Mouse (Mus musculus) thymus, postnatal 14 days (tissue): Measurements from ENCODE around the gene Zeb2.
A peak's percentile ranks its signal among the peaks of the same experiment; 100 is the strongest.
"Not testable (repeated sequence)": the region's sequence is repeated elsewhere in the genome, so short reads cannot be mapped to it uniquely, and the experiment has no call there.

Experiments
- DNase-seq: peaks from one replicate; pipeline ENCODE4 v3.0.0; 2021

Gene Zeb2

DNA sequence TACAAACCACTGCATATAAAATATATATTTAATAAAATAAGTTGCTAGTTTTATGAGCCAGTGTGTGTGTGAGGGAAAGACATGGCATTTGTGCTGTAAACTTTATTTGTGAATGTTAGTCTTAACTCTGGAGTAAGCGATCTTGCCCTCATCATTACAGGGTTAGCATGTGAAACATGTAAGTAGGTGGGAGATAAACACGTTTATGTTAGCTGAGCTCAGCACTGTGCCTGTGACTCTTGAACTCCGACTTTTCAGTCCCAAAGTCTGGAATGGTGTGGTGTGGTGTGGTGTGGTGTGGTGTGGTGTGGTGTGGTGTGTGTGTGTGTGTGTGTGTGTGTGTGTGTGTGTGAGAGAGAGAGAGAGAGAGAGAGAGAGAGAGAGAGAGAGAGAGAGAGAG lies 5.6 kb downstream of the Zeb2 start:
- not testable (repeated sequence) for DNase-seq

DNA sequence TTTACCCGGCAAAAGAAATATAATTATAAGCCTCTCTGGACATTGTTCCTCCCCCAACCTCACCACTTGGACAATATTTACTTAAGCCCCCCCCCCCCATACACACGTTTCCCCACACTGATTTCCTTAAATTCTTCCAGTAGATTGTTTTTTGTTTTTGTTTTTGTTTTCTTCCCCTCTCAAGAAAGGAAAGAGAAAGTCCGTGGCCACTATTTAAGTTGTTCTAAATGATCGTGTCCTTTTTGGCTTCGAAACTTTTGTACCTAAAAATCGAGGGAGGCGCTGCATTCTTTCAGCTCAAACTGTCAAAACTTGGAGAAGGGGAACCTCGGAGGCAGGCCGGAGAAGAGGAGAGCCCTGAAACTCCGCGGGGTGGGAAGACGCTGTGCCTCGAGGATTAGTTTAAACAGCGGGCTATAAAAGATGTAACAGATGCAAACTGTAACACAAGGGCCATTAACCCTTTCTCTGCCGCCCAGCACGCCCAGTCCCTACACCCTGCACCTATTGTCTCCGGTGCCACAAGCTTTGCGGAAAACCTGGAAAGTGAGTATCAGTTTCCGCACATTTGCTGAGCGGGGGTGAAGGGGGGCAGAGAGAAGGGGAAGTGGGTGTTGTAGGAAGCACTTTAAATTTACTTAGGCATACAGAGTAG lies 6.3 kb downstream of the Zeb2 start:
- DNase-seq, result peak; percentile 29

DNA sequence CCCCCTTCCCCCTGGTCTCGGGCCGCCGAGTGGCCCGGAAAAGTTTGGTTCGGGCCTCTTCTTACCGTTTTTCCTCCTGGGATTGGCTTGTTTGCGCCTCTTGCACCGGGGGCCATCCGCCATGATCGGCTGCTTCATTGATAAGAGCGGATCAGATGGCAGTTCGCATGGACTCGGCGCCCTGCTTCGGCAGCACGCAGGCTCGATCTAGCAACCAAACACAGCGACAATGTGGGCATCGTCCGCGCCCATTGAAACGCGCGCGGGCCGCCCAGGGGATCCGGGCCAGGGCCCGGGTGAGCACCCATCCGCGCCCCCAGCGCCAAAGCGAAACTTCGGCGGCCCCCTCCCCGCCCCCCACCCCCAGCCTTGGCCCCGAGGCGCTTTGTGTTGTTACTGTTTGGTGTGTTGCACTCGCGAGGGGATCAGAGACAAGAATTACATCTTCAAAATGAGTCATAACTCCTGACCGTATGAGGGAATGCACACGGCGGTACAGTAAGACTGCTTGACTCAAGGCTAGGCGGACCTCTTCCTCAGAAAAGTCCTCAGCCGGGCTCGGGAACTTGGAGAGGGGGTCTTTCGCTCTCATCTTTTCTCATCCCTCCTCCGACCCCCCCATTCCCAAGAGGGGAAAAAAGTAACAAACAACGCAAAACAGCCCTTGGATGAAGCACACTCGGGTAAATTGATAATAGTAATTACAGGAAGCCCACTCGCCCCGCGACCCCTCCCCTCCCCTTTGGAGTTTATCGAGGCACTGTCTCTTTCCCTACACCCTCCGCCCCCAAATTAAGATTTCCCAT lies 7.0 kb downstream of the Zeb2 start:
- peak; percentile 45 for DNase-seq

- DNase-seq, result peak; percentile 25
These were observed 7.8 kb downstream of the Zeb2 start for GRCm38 (mm10) chr2:45109161-45109950.

- DNase-seq, result peak; percentile 30
These were observed 8.6 kb downstream of the Zeb2 start for GRCm38 (mm10) chr2:45108521-45109091.

GRCm38 (mm10) chr2:45107555-45107954 lies 9.6 kb downstream of the Zeb2 start:
- no peak for DNase-seq

GRCm38 (mm10) chr2:45105922-45106851 lies 11.0 kb downstream of the Zeb2 start:
- DNase-seq, result no peak

DNA sequence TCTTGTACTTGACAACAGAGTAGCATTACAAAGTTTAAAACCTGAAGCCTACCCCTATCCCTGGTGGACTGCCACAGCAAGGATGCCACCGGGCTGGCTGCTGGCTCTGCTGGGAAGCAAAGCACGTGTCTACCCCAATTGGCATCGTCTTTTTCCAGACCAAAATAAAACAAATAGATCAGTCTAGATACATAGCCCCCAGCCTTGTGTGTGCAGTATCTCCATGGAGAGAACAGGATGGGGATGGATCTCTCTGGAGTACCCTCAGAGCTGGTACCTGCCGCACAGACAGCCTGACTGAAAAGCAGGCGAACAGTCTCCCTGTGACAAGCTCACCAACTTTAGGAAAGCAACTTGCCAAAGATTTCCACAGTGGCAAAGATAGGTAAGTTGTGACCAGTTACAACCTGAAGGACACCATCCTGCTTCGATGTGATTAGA lies 11.9 kb downstream of the Zeb2 start:
- DNase-seq, result no peak

- DNase-seq, result no peak
These were observed 12.6 kb downstream of the Zeb2 start for GRCm38 (mm10) chr2:45104511-45105055.

GRCm38 (mm10) chr2:45104066-45104465 lies 13.1 kb downstream of the Zeb2 start:
- no peak for DNase-seq

- DNase-seq, result no peak
These were observed 13.9 kb downstream of the Zeb2 start for GRCm38 (mm10) chr2:45103021-45103983.

DNA sequence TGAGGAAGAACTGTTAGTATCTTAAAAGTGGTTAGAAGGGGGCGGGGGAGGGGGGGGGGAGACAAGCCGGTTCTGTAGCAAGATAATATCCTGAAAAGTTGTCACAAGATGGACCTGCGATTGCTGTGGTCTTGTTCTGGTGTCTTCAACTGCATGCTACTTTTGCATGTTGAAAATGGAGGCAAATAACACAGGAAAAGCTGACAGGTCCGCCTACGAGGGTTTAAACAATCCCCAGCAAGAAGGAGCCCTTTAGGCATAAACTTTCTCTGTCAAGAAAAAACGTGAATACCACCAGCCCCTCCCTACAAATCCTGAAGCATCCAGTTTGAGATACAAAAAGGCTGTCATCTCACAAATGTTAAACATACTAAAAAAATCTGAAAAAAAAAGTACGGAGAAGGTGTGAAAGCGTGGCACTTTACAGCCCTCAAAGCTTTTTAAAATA lies 15.0 kb downstream of the Zeb2 start:
- no peak for DNase-seq

DNA sequence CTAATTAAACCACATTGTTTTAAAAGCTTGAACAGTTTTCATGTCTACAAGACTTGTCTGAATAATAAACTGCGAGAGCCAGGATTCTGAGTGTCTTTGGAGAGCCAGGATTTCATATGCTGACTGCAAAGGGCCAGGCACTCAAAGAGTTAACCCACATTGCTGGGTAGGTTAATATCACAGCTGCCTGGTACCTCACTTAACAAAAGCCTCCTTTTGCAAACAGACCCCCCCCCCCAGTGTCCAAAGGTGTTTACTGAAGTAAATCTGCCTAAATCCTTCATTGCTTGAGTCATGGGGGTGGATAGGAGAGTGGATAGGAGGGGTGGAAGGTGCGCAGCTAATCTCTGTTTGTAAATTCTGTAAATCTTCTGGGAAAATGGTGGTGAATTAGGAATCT lies 15.6 kb downstream of the Zeb2 start:
- DNase-seq, result no peak

- DNase-seq, result no peak
These were observed 16.2 kb downstream of the Zeb2 start for GRCm38 (mm10) chr2:45101040-45101439.

- no peak for DNase-seq
These were observed 16.6 kb downstream of the Zeb2 start for GRCm38 (mm10) chr2:45100628-45101027.

GRCm38 (mm10) chr2:45100017-45100416 lies 17.2 kb downstream of the Zeb2 start:
- no peak for DNase-seq

DNA sequence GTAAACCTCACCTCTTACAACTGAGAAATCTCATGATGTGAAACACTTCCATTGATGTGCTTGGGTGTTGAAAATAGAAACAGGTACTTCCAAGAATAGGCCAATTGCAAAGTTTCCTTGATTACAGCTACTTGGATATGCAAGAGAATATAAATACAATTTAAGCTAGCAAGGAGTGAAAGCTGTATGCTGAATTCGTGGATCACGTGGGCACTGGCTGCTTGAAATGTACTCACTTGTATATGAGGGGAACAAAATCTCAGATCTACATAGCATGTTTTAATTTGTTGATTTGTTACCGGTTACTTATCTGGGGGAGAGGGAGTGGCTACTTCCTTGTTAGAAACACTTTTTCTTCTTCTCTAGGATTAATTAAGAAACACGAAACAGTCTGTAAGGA lies 18.1 kb downstream of the Zeb2 start:
- DNase-seq, result no peak

DNA sequence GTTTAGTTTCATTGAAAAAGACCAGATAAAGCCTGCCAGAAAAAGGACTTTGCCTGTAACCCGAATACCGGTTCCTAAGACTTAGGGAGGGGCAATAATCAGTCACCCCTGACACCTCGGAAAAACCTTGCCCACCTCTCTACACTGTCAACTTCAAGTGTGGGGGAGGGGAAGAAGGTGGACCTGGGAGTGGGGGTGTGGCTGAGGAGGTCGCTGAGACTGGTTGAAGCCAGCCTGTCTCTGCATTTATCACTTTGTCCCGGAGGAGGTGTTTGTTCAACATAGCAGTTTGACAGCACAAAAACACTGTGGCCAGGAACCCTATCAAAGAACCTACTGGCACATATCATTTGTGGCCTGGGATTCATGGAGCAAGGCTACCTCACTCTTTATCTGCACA lies 19.2 kb downstream of the Zeb2 start:
- DNase-seq, result no peak

DNA sequence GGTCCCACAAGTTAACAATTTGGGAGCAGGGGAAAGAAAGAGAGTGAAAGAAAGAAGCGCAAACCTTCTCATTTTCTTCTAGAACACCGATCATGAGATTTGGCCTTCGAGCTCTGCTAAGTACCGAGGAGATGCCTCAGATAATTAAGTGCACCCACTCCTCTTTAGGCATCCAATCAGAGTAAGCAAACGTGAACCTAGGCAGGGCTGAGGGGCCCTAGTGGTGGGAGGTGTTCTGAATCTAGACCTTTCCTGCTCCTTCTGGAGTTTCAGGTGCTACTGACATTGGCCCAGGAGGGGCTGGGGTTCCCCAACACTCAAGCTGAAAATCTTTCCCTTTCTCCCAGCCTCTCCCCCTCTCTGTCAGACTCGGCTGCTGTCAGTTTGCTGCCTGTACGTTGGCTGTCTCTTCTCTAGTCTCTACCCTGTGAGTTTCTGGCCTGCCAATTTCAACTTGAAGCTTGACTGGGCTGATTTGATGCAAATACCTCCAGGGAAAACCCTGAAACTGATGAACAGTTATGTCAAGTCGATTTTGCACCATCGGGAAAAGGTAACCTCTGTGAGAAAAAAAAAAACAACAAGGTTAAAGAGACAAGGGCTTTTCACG lies 20.5 kb downstream of the Zeb2 start:
- no peak for DNase-seq

- DNase-seq, result no peak
These were observed 21.4 kb downstream of the Zeb2 start for GRCm38 (mm10) chr2:45095825-45096224.
